ENCODE assay signal across 26 mouse cellular contexts in genomic region chr8:72121997-72122396, GRCm38 (mm10). TPM values are rescaled to one million over a fixed set of nuclear protein-coding genes. Genes with fewer than 3 reads are reported as not detected.
DNase-seq lines count a peak whose midpoint lies in the region; ATAC-seq lines count a peak whose summit lies in the region.
"Had no signal": no experiment of that assay in that cellular context is flagged by ENCODE, and none has a peak within 500 bp of the region (broad histone marks: within the 10 kb centered on the region; RNA-seq: fewer than 3 reads in every experiment).

No protein-coding gene starts in this region.

- WGBS in intestine, embryonic 15.5 days = 70% methylated on average over 1 of the region's 1 CpGs
- 64% methylated on average over 1 of the region's 1 CpGs for WGBS in intestine, embryonic 16.5 days
- WGBS in embryonic facial prominence, embryonic 10.5 days = 24% methylated on average over 1 of the region's 1 CpGs
- 15% methylated on average over 1 of the region's 1 CpGs for WGBS in limb, embryonic 11.5 days

- H3K27me3 ChIP-seq in intestine, embryonic 15.5 days (replicated peaks) = no peaks in the 10 kb centered on the region
- H3K27me3 ChIP-seq in intestine, embryonic 16.5 days (replicated peaks; ENCODE audit: control insufficient read depth, insufficient read depth, low read length) = no peaks in the 10 kb centered on the region
- H3K27me3 ChIP-seq in embryonic facial prominence, embryonic 10.5 days (replicated peaks; ENCODE audit: low read depth, poor library complexity, severe bottlenecking) = no peaks in the 10 kb centered on the region
- no peaks in the 10 kb centered on the region for H3K27me3 ChIP-seq in limb, embryonic 11.5 days (ENCODE audit: control insufficient read depth, insufficient read depth, low read length)
- H3K27me3 ChIP-seq: embryonic facial prominence, embryonic 12.5 days; embryonic facial prominence, embryonic 15.5 days; forebrain, embryonic 13.5 days; hindbrain, embryonic 13.5 days had no signal

- no peak overlapping the region for H3K9ac ChIP-seq in intestine, embryonic 15.5 days
- no peak overlapping the region for H3K9ac ChIP-seq in intestine, embryonic 16.5 days (ENCODE audit: low read depth, low read length)
- no peak overlapping the region for H3K9ac ChIP-seq in limb, embryonic 11.5 days (ENCODE audit: low read length)
- H3K9ac ChIP-seq: embryonic facial prominence, embryonic 12.5 days; embryonic facial prominence, embryonic 15.5 days; forebrain, embryonic 13.5 days; hindbrain, embryonic 13.5 days had no signal

- H3K36me3 ChIP-seq in intestine, embryonic 15.5 days = no peaks in the 10 kb centered on the region
- no peaks in the 10 kb centered on the region for H3K36me3 ChIP-seq in intestine, embryonic 16.5 days (ENCODE audit: control insufficient read depth, insufficient read depth, low read length)
- no peaks in the 10 kb centered on the region for H3K36me3 ChIP-seq in embryonic facial prominence, embryonic 10.5 days (replicated peaks)
- H3K36me3 ChIP-seq in limb, embryonic 11.5 days (ENCODE audit: control insufficient read depth, insufficient read depth, low read length) = no peaks in the 10 kb centered on the region
- H3K36me3 ChIP-seq: embryonic facial prominence, embryonic 12.5 days; embryonic facial prominence, embryonic 15.5 days; hindbrain, embryonic 13.5 days had no signal

- peak; percentile 8; the same call in 1 of the 2 replicates for ATAC-seq in intestine, embryonic 15.5 days
- ATAC-seq in intestine, embryonic 16.5 days = no peak
- ATAC-seq in limb, embryonic 11.5 days (ENCODE audit: insufficient number of reproducible peaks, low FRiP score, low TSS enrichment, low read depth) = peak; percentile 68
- ATAC-seq: forebrain, embryonic 13.5 days; forebrain, embryonic 16.5 days; hindbrain, embryonic 16.5 days had no signal

- H3K9me3 ChIP-seq in intestine, embryonic 15.5 days = no peaks in the 10 kb centered on the region
- H3K9me3 ChIP-seq in intestine, embryonic 16.5 days (ENCODE audit: control insufficient read depth, low read length) = no peaks in the 10 kb centered on the region
- H3K9me3 ChIP-seq in embryonic facial prominence, embryonic 10.5 days = no peaks in the 10 kb centered on the region
- H3K9me3 ChIP-seq in limb, embryonic 11.5 days (ENCODE audit: control insufficient read depth, low read length) = no peaks in the 10 kb centered on the region
- H3K9me3 ChIP-seq: embryonic facial prominence, embryonic 12.5 days; embryonic facial prominence, embryonic 15.5 days; forebrain, embryonic 13.5 days; hindbrain, embryonic 13.5 days had no signal

- no peak overlapping the region for H3K27ac ChIP-seq in intestine, embryonic 15.5 days
- H3K27ac ChIP-seq in intestine, embryonic 16.5 days (ENCODE audit: low read length) = no peak overlapping the region
- H3K27ac ChIP-seq in embryonic facial prominence, embryonic 10.5 days (replicated peaks) = peak overlapping the region; percentile 66; the same call in 1 of the 2 replicates
- no peak overlapping the region for H3K27ac ChIP-seq in limb, embryonic 11.5 days (replicated peaks; ENCODE audit: low read depth, low read length)
- H3K27ac ChIP-seq: embryonic facial prominence, embryonic 12.5 days; embryonic facial prominence, embryonic 15.5 days; forebrain, embryonic 13.5 days; hindbrain, embryonic 13.5 days had no signal

- H3K4me3 ChIP-seq in intestine, embryonic 15.5 days (replicated peaks) = no peak overlapping the region
- H3K4me3 ChIP-seq in intestine, embryonic 16.5 days (ENCODE audit: low read length) = no peak overlapping the region
- H3K4me3 ChIP-seq in embryonic facial prominence, embryonic 10.5 days = no peak overlapping the region
- no peak overlapping the region for H3K4me3 ChIP-seq in limb, embryonic 11.5 days (ENCODE audit: low read depth, low read length)
- H3K4me3 ChIP-seq: embryonic facial prominence, embryonic 12.5 days; embryonic facial prominence, embryonic 15.5 days; forebrain, embryonic 13.5 days; hindbrain, embryonic 13.5 days had no signal

- H3K4me1 ChIP-seq in intestine, embryonic 15.5 days (replicated peaks) = no peaks in the 10 kb centered on the region
- no peaks in the 10 kb centered on the region for H3K4me1 ChIP-seq in intestine, embryonic 16.5 days (ENCODE audit: control insufficient read depth, insufficient read depth, low read length)
- H3K4me1 ChIP-seq in embryonic facial prominence, embryonic 10.5 days = peaks cover 17% of the 10 kb centered on the region
- H3K4me1 ChIP-seq in limb, embryonic 11.5 days (ENCODE audit: control insufficient read depth, insufficient read depth, low read length) = 0 out of 2 replicates have a peak, but pooled peaks cover 3% of the 10 kb centered on the region
- H3K4me1 ChIP-seq: embryonic facial prominence, embryonic 15.5 days; forebrain, embryonic 13.5 days; hindbrain, embryonic 13.5 days had no signal

- DNase-seq in embryo, embryonic 10 days (ENCODE audit: low spot score) = peak; percentile 61
- no peak for DNase-seq in embryo, embryonic 9.5 days (ENCODE audit: extremely low spot score)
- peak; percentile 47 for DNase-seq in embryonic facial prominence, embryonic 10.5 days (ENCODE audit: low spot score)
- peak; percentile 35 for DNase-seq in limb, embryonic 11.5 days (ENCODE audit: low spot score)
- DNase-seq in thymus, postnatal 10 days (ENCODE audit: low spot score in 2 of 2) = no peak
- no peak for DNase-seq in T-cell, adult 2 months (ENCODE audit: low spot score)
- DNase-seq: adrenal gland, postnatal 10 days; adrenal gland, postnatal 36 days; cerebellum, adult 18-20 months; cerebellum, adult 9-10 months; cerebellum, postnatal 14 days; gastrocnemius, postnatal 25 days; kidney, adult 2 months had no signal

- H3K4me2 ChIP-seq in intestine, embryonic 15.5 days (replicated peaks) = no peak overlapping the region
- no peak overlapping the region for H3K4me2 ChIP-seq in intestine, embryonic 16.5 days (ENCODE audit: low read depth, low read length)
- no peak overlapping the region for H3K4me2 ChIP-seq in limb, embryonic 11.5 days (ENCODE audit: low read depth, severe bottlenecking)
- H3K4me2 ChIP-seq: embryonic facial prominence, embryonic 12.5 days; embryonic facial prominence, embryonic 15.5 days; forebrain, embryonic 13.5 days; heart, embryonic 11.5 days; hindbrain, embryonic 13.5 days had no signal

RNA-seq across cellular contexts. Expression of gene Tpm4, which starts 12.8 kb away (rescaled TPM):
- polyA plus RNA-seq in intestine, embryonic 15.5 days (2015; fragmentation: Nextera tagmentation; extraction: Ambion mirVana) = 545 and 589 TPM in 2 replicates
- polyA plus RNA-seq in intestine, embryonic 16.5 days (2015; fragmentation: Nextera tagmentation; extraction: Ambion mirVana) = 510 and 538 TPM in 2 replicates
- polyA plus RNA-seq in embryonic facial prominence, embryonic 10.5 days (2016; fragmentation: Nextera tagmentation; extraction: Ambion mirVana) = 749 and 797 TPM in 2 replicates
- polyA plus RNA-seq in limb, embryonic 11.5 days (2014; fragmentation: Nextera tagmentation; extraction: Ambion mirVana) = 789 and 800 TPM in 2 replicates

RNA-seq across cellular contexts. Expression of gene Olfr374, which starts 15.2 kb away (rescaled TPM):
- 0.01 and 0.04 TPM in 2 replicates for polyA plus RNA-seq in intestine, embryonic 15.5 days (2015; fragmentation: Nextera tagmentation; extraction: Ambion mirVana)
- polyA plus RNA-seq in intestine, embryonic 16.5 days (2015; fragmentation: Nextera tagmentation; extraction: Ambion mirVana) = 0.13 TPM in 1 of 2 replicates, not detected in the other
- polyA plus RNA-seq in embryonic facial prominence, embryonic 10.5 days (2016; fragmentation: Nextera tagmentation; extraction: Ambion mirVana) = not detected in 2 replicates
- polyA plus RNA-seq in limb, embryonic 11.5 days (2014; fragmentation: Nextera tagmentation; extraction: Ambion mirVana) = not detected in 2 replicates
- polyA plus RNA-seq: forebrain, embryonic 13.5 days; forebrain, embryonic 16.5 days; gonadal fat pad, adult 2 months; heart, embryonic 11.5 days; heart, embryonic 14.5 days; heart, postnatal 0 days; intestine, postnatal 0 days; kidney, adult 2 months had no signal

RNA-seq across cellular contexts. Expression of gene Rab8a, which starts 39.0 kb away (rescaled TPM):
- polyA plus RNA-seq in intestine, embryonic 15.5 days (2015; fragmentation: Nextera tagmentation; extraction: Ambion mirVana) = 149 and 159 TPM in 2 replicates
- 177 and 178 TPM in 2 replicates for polyA plus RNA-seq in intestine, embryonic 16.5 days (2015; fragmentation: Nextera tagmentation; extraction: Ambion mirVana)
- polyA plus RNA-seq in embryonic facial prominence, embryonic 10.5 days (2016; fragmentation: Nextera tagmentation; extraction: Ambion mirVana) = 130 and 139 TPM in 2 replicates
- polyA plus RNA-seq in limb, embryonic 11.5 days (2014; fragmentation: Nextera tagmentation; extraction: Ambion mirVana) = 98.8 and 123 TPM in 2 replicates

RNA-seq across cellular contexts. Expression of gene Olfr373, which starts 39.0 kb away (rescaled TPM):
- 0.05 and 0.09 TPM in 2 replicates for polyA plus RNA-seq in intestine, embryonic 15.5 days (2015; fragmentation: Nextera tagmentation; extraction: Ambion mirVana)
- 0.11 and 0.16 TPM in 2 replicates for polyA plus RNA-seq in intestine, embryonic 16.5 days (2015; fragmentation: Nextera tagmentation; extraction: Ambion mirVana)
- polyA plus RNA-seq in embryonic facial prominence, embryonic 10.5 days (2016; fragmentation: Nextera tagmentation; extraction: Ambion mirVana) = 0.04 TPM in 1 of 2 replicates, not detected in the other
- polyA plus RNA-seq in limb, embryonic 11.5 days (2014; fragmentation: Nextera tagmentation; extraction: Ambion mirVana) = 0.04 TPM in 1 of 2 replicates, not detected in the other
- polyA plus RNA-seq: embryonic facial prominence, embryonic 12.5 days; forebrain, embryonic 13.5 days; forebrain, embryonic 16.5 days; gonadal fat pad, adult 2 months; heart, embryonic 11.5 days; heart, embryonic 14.5 days; heart, postnatal 0 days; hindbrain, embryonic 13.5 days; hindbrain, embryonic 16.5 days; kidney, adult 2 months had no signal

Comparison
In these comparisons a context has a peak if more than half of its experiments do, and no peak if none do; other contexts are left out.
1. DNase-seq: peak in embryo, embryonic 10 days (single experiment), embryonic facial prominence, embryonic 10.5 days (single experiment) and limb, embryonic 11.5 days (single experiment); none in embryo, embryonic 9.5 days (single experiment), thymus, postnatal 10 days (0 of 2) and T-cell, adult 2 months (single experiment).